Mouse (Mus musculus): ENCODE data around the gene C87436. TPM values are rescaled to one million over a fixed set of nuclear protein-coding genes. Genes with fewer than 3 reads are reported as not detected.
"Not testable (repeated sequence)": the region's sequence is repeated elsewhere in the genome, so short reads cannot be mapped to it uniquely, and the experiment has no call there.

Gene C87436
- polyA plus RNA-seq, 1 experiment from 2014 or later: 23.7 TPM

DNA sequence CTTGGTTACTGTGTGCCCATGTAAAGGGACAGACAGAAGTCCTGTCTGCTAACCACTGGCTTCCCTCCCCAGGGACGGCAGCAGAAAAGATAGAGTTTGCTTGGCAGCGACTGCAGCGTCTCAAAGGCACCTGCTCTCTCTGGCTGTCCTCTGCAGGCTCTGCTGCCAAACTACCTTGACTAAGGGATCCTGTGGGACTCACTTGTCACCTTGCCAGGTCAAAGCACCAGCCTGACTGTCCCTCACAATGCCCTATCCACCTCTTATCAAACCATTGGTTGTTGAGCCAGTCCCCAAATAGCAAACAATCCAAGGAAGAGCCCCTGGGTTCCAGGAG is 49.9 kb downstream of the C87436 start:
- H3K9ac ChIP-seq: peak overlapping the region; percentile 49
- peak; percentile 28; the same call in 1 of the 2 replicates for ATAC-seq (ENCODE audit: low FRiP score, low read depth)
- H3K27ac ChIP-seq (replicated peaks): peak overlapping the region; percentile 93
- no peaks in the 10 kb centered on the region for H3K27me3 ChIP-seq
- no peak overlapping the region for H3K4me3 ChIP-seq
- no peaks in the 10 kb centered on the region for H3K9me3 ChIP-seq
- no peaks in the 10 kb centered on the region for H3K36me3 ChIP-seq
- WGBS: 8% methylated on average over 3 of the region's 3 CpGs
- H3K4me2 ChIP-seq: peak overlapping the region; percentile 52
- H3K4me1 ChIP-seq (replicated peaks): peaks cover 22% of the 10 kb centered on the region

DNA sequence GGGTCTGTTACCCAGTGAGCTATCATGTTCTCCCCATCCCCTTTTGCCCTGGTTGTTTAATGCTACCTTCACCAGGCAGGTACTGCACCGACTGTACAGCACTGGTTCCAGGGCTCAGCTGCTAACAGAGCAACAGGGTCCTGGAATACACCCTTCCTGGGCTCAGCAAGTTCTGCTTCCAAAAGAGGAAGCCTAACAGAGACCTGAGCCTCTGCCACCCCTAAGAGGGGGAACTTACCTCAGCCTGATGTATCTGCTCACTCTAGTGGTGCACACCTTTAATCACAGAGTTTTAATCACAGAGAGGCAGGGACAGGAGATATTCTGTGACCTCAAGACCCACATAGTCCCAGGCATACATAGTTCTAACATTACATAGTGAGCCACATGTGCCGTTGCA is 51.8 kb downstream of the C87436 start:
- no peak overlapping the region for H3K27ac ChIP-seq (replicated peaks)
- no peaks in the 10 kb centered on the region for H3K27me3 ChIP-seq
- H3K4me2 ChIP-seq: no peak overlapping the region
- H3K4me3 ChIP-seq: no peak overlapping the region
- 93% methylated on average over 2 of the region's 2 CpGs for WGBS
- H3K9ac ChIP-seq: no peak overlapping the region
- H3K4me1 ChIP-seq (replicated peaks): peaks cover 22% of the 10 kb centered on the region
- no peak for ATAC-seq (ENCODE audit: low FRiP score, low read depth)
- no peaks in the 10 kb centered on the region for H3K9me3 ChIP-seq
- H3K36me3 ChIP-seq: no peaks in the 10 kb centered on the region

DNA sequence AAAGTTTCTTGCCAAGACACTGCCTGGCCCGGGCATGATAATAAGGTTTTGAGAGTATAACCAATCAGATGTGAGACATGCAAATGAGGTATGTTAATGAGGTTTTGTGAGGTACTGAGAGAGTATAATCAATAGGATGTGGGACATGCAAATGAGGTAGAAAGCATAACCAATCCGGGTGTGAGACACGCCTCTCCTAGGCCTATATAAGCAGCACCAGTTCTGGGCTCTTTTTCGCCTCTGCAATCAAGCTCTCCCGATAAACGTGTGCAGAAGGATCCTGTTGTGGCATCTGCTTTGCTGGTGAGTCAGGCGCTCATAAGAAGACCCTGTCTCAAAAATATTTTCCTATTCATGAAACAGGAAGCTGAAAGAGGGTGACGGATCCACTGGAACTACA is 52.2 kb downstream of the C87436 start:
- WGBS: 91% methylated on average over 8 of the region's 8 CpGs
- H3K9ac ChIP-seq; H3K27me3 ChIP-seq; H3K4me3 ChIP-seq; H3K9me3 ChIP-seq; H3K36me3 ChIP-seq; ATAC-seq (ENCODE audit: low FRiP score, low read depth); H3K4me2 ChIP-seq; H3K27ac ChIP-seq (replicated peaks): not testable (repeated sequence)
- H3K4me1 ChIP-seq (replicated peaks): peaks cover 22% of the 10 kb centered on the region

DNA sequence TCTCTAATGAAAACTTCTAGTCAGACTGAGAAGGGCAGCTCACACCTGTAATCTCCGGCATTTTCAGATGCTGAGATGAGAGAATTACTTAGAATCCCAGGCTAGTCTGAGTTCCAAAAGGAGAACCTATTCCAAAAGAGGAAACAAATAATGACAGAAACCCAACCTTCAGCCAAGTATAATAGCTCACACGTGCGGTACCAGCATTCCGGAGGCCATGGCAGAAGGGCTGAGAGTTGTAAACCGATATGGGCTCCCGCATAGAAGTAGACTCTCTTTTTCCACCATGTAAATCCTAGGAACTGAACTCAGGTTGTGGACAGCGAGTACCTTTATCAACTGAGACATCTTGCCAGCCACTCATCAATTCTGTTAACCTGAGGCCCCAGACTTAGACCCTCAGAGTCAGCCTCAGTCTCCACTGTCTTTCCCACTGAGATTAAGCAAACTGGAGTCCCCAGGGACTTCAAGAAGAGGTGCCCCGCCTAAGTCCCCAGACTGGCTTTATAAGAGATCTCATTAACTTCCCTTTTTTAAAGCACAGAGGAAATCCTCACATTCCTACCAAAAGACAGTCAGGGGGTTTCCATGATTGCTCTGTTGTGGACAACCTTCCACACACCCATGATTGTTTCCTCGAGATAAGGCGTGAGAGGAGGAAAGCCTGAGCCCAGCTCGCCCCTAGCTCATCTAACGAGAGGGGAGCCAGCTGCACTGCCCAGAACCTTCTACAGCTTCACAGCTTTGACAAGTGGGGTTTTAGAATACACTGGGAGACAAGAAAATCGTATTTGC is 55.5 kb downstream of the C87436 start:
- no peaks in the 10 kb centered on the region for H3K27me3 ChIP-seq
- no peak for ATAC-seq (ENCODE audit: low FRiP score, low read depth)
- no peak overlapping the region for H3K4me2 ChIP-seq
- no peak overlapping the region for H3K27ac ChIP-seq (replicated peaks)
- H3K9me3 ChIP-seq: no peaks in the 10 kb centered on the region
- H3K4me1 ChIP-seq (replicated peaks): no peaks in the 10 kb centered on the region
- H3K36me3 ChIP-seq: no peaks in the 10 kb centered on the region
- no peak overlapping the region for H3K4me3 ChIP-seq
- WGBS: 82% methylated on average over 13 of the region's 13 CpGs
- H3K9ac ChIP-seq: no peak overlapping the region

DNA sequence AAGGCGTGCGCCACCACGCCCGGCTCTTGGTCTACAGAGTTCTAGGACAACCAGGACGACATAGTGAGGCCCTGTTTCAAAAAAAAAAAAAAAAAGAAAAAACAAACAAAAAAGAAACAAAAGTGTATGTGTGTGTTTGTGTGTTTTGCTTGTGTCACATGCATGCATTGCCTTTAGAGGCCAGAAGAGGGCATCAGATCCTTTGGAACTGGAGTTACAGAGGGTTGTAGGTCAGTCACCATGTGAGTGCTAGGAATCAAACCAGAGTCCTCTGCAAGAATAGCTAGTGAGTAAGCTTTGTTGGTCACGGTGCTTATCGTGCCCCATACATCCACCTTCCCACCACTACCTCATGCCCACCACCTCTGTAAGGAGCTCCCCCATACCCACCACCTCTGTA is 56.6 kb downstream of the C87436 start:
- Histone ChIP-seq H3K27me3 (no peaks in the 10 kb centered on the region), H3K4me3 (no peak overlapping the region), H3K4me2 (no peak overlapping the region), H3K9me3 (no peaks in the 10 kb centered on the region), H3K9ac (no peak overlapping the region), H3K36me3 (no peaks in the 10 kb centered on the region), H3K4me1 (replicated peaks) (no peaks in the 10 kb centered on the region), H3K27ac (replicated peaks) (no peak overlapping the region)
- no peak for ATAC-seq (ENCODE audit: low FRiP score, low read depth)
- WGBS: 94% methylated on average over 7 of the region's 7 CpGs

DNA sequence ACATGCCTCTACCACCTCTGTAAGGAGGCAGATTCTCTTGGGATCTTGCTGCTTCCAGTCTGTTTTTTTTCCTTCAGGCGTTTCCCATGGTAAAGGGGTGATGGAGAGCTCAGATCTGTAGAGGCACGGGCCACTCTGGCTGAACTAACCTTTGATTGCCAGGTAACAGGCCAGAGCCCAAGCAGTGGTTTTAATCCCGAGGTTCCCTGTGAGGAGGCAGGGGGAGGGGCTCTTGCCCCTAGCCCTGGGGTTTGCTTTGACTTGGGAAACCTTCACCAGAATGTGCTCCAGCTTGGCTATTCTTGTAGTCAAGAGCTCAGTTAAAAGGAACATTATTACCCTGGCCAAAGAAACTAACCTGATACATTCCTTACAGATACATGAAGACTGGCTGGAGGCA is 57.5 kb downstream of the C87436 start:
- Histone ChIP-seq H3K9me3 (no peaks in the 10 kb centered on the region), H3K9ac (no peak overlapping the region), H3K27ac (replicated peaks) (no peak overlapping the region), H3K36me3 (no peaks in the 10 kb centered on the region), H3K27me3 (no peaks in the 10 kb centered on the region), H3K4me3 (no peak overlapping the region), H3K4me2 (no peak overlapping the region), H3K4me1 (replicated peaks) (no peaks in the 10 kb centered on the region)
- no peak for ATAC-seq (ENCODE audit: low FRiP score, low read depth)
- WGBS: 50% methylated on average over 3 of the region's 3 CpGs

DNA sequence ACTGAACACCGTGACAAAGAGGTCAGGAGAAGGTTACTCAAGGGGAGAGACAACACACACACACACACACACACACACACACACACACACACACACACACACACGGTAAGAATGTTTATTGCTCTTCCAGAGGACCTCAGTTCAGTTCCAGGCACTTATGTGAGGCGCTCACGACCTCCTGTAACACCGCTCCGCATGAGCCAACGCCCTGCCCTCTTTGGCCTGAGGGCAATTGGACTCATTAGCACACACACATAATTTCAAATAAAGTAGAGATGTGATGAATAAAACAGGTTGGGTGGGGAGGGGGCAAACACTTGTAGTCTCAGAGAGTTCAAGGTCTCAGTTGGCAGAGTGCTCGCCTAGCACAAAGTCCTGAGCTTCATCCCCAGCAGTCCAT is 58.0 kb downstream of the C87436 start:
- H3K4me2 ChIP-seq: no peak overlapping the region
- WGBS: 89% methylated on average over 8 of the region's 8 CpGs
- no peaks in the 10 kb centered on the region for H3K4me1 ChIP-seq (replicated peaks)

DNA sequence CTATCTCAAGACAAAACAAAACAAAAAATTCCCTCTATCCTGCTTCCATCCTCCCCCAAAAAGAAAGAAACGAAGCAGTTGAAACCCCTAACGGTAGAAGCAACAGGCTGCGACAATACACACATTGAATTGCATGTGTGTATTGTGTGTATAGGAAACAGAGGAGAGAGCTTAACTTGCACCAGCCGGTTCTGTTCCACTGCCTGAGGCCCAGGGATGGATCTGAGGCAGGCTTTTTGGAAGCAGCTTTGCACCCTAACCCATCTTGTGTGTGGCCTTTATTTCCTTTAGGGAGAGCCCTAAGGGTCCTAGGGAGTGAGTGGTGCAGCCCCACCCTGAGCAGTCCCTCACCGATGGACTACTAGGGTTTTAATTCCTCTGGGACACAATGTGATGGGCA is 58.4 kb downstream of the C87436 start:
- H3K4me3 ChIP-seq: no peak overlapping the region
- no peaks in the 10 kb centered on the region for H3K36me3 ChIP-seq
- H3K4me2 ChIP-seq: no peak overlapping the region
- H3K27me3 ChIP-seq: no peaks in the 10 kb centered on the region
- no peak overlapping the region for H3K27ac ChIP-seq (replicated peaks)
- no peaks in the 10 kb centered on the region for H3K4me1 ChIP-seq (replicated peaks)
- 68% methylated on average over 5 of the region's 5 CpGs for WGBS
- no peak for ATAC-seq (ENCODE audit: low FRiP score, low read depth)
- no peaks in the 10 kb centered on the region for H3K9me3 ChIP-seq
- H3K9ac ChIP-seq: no peak overlapping the region

More for the DNA sequence above, 58.0 kb downstream of the C87436 start:
- Histone ChIP-seq H3K27me3 (no peaks in the 10 kb centered on the region), H3K4me3 (no peak overlapping the region), H3K36me3 (no peaks in the 10 kb centered on the region), H3K9me3 (no peaks in the 10 kb centered on the region), H3K9ac (no peak overlapping the region), H3K27ac (replicated peaks) (no peak overlapping the region)
- no peak for ATAC-seq (ENCODE audit: low FRiP score, low read depth)

DNA sequence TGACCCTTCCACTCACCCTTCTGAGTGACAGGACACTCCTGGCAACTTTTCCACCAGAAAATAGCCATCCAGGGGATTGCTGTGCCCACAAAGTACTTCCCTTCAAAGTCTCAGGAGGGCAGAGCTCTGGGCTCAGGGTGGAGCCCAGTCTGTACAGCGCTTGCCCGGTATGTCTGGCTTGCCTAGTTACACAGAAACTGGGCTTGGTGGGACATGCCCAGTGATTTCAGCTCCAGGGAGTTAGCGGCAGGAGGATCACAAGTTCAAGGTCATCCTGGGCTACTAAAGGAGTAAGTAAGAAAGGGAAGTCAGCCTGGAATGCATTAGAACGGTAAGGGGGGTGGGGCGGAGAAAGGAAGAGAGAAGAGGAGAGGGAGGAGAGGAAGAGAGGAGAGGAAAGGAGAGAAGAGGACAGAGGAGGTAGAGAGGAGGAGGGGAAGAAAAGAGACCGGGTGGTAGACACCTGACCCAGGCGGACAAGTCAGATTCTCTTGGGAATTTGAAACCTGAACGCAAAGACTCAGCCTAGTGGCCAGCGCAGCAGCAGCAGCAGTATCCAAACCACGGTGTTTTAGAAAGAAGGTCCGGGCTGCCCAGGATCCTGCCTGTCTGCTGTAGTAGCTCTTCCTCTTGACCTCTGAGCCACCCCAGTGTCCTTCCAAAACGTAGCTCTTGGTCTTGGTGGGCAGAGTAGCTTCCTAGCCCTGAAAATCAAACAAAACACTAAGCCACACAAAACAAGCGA is 59.1 kb downstream of the C87436 start:
- no peaks in the 10 kb centered on the region for H3K9me3 ChIP-seq
- no peaks in the 10 kb centered on the region for H3K27me3 ChIP-seq
- ATAC-seq (ENCODE audit: low FRiP score, low read depth): no peak
- H3K36me3 ChIP-seq: no peaks in the 10 kb centered on the region
- no peaks in the 10 kb centered on the region for H3K4me1 ChIP-seq (replicated peaks)
- no peak overlapping the region for H3K4me3 ChIP-seq
- 0 out of 2 replicates have a peak overlapping the region, but pooled peaks have one; percentile 47 for H3K27ac ChIP-seq (replicated peaks)
- no peak overlapping the region for H3K9ac ChIP-seq
- peak overlapping the region; percentile 30 for H3K4me2 ChIP-seq
- WGBS: 34% methylated on average over 13 of the region's 13 CpGs

DNA sequence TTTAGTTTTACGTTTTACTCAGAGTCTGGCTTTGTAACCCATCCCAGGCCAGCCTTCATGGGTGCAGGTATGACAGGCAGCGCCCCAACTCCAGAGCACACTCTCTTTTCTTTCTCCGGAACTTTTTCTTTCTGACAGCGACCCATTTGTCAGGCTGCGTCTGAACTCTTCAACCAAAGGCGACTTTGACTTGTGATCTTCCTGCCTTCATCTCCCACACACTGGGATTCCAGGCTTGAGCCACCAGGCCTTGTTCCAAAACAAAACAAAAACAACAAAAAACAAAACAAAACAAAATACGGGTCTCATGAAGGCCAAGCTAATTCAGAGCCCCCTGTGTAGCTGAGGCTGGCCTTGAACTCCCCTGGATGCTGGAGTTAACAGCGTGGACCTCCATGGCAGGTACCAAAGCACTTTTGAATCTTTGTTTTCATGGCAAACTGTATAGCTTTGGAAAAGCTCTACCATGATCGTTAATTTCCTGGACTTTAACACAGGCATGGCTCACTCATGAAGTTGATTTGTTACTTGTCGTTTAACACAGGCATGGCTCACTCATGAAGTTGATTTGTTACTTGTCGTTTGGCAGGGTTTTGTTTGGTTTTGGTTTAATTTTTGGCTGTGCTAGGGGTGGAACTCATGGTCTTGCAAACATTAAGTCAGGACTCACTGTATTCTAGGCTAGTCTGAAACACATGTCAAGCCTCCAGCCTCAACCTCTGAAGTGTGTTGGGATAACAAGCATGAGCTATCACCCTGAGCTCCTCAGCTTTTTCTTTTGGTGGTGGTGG is 60.0 kb downstream of the C87436 start:
- no peak for ATAC-seq (ENCODE audit: low FRiP score, low read depth)
- H3K4me3 ChIP-seq: no peak overlapping the region
- H3K27me3 ChIP-seq: no peaks in the 10 kb centered on the region
- no peaks in the 10 kb centered on the region for H3K9me3 ChIP-seq
- no peak overlapping the region for H3K4me2 ChIP-seq
- no peaks in the 10 kb centered on the region for H3K36me3 ChIP-seq
- no peaks in the 10 kb centered on the region for H3K4me1 ChIP-seq (replicated peaks)
- WGBS: 73% methylated on average over 11 of the region's 11 CpGs
- H3K9ac ChIP-seq: no peak overlapping the region
- no peak overlapping the region for H3K27ac ChIP-seq (replicated peaks)

DNA sequence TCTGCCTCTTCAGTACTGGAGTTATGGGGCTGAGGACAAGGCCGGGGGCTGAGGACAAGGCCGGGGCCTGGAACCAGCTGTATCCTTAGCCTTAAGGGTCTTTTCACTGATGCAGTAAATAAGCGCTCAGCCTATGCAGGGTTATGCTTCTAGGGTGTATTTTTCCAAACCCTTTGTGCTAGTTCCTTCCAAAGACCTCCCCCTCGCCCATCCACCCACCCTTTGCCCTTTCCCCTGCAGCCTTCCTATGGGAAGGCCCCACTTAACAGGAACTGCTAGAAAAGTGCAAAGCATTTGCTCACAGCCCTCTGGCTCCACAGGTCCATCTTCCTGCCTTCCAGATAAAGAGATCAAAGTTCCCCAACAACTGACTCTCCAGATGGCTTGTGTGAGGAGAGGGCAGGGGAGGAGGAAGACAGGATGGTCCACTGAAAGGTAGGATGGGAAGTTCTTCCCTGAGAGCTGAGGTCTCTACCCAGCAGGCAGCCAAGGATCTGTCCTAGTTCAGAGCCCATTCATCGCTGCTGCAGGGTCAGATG is 61.5 kb downstream of the C87436 start:
- Histone ChIP-seq H3K27ac (replicated peaks) (no peak overlapping the region), H3K4me3 (no peak overlapping the region), H3K4me1 (replicated peaks) (no peaks in the 10 kb centered on the region), H3K9me3 (no peaks in the 10 kb centered on the region), H3K36me3 (no peaks in the 10 kb centered on the region), H3K4me2 (no peak overlapping the region), H3K27me3 (no peaks in the 10 kb centered on the region), H3K9ac (no peak overlapping the region)
- WGBS: 72% methylated on average over 5 of the region's 5 CpGs
- no peak for ATAC-seq (ENCODE audit: low FRiP score, low read depth)

DNA sequence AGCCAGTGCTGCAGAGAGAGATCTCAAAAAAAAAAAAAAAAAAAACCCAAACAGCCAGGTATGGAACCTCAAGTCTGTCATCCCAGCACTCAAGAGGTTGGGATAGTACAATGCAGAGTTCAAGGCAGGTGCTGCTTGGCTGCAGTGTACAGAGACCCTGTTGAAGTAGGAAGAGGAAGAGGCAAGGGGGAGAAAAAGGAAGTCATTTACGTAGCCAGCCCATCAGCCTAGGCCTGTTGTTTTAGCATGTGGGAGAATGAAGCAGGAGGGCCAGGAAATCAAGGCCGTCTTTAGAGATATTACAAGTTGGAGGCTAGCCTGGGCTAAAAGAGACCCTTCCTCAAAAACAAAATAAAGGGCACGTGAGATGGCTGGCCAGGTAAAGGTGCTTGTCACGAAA is 65.3 kb downstream of the C87436 start:
- WGBS: 91% methylated on average over 4 of the region's 4 CpGs
- Histone ChIP-seq H3K27me3 (no peaks in the 10 kb centered on the region), H3K9ac (no peak overlapping the region), H3K9me3 (no peaks in the 10 kb centered on the region), H3K4me3 (no peak overlapping the region), H3K36me3 (no peaks in the 10 kb centered on the region), H3K4me1 (replicated peaks) (no peaks in the 10 kb centered on the region), H3K27ac (replicated peaks) (no peak overlapping the region), H3K4me2 (no peak overlapping the region)
- ATAC-seq (ENCODE audit: low FRiP score, low read depth): no peak
